ENCODE assay signal across 24 mouse cellular contexts in genomic region chr7:117482701-117483100, GRCm38 (mm10).
DNase-seq lines count a peak whose midpoint lies in the region; ATAC-seq and TF ChIP-seq lines count a peak whose summit lies in the region.
"Had no signal": no experiment of that assay in that cellular context is flagged by ENCODE, and none has a peak within 500 bp of the region (broad histone marks: within the 10 kb centered on the region; RNA-seq: fewer than 3 reads in every experiment).

No protein-coding gene starts in this region.

- peaks cover 26% of the 10 kb centered on the region for H3K4me1 ChIP-seq in bone marrow, adult 2 months (ENCODE audit: control insufficient read depth, insufficient read depth, low read length)
- no peaks in the 10 kb centered on the region for H3K4me1 ChIP-seq in hindbrain, embryonic 11.5 days (replicated peaks; ENCODE audit: control insufficient read depth, insufficient read depth, low read length)
- 0 out of 2 replicates have a peak, but pooled peaks cover 2% of the 10 kb centered on the region for H3K4me1 ChIP-seq in heart, embryonic 10.5 days
- H3K4me1 ChIP-seq: embryonic facial prominence, embryonic 15.5 days; heart, embryonic 15.5 days; intestine, embryonic 15.5 days had no signal

- H3K27me3 ChIP-seq in splenic B cell, adult 2 months (ENCODE audit: control insufficient read depth, insufficient read depth, low read length, poor library complexity, severe bottlenecking), result no peaks in the 10 kb centered on the region
- H3K27me3 ChIP-seq in hindbrain, embryonic 11.5 days (ENCODE audit: control insufficient read depth, insufficient read depth, low read length), result no peaks in the 10 kb centered on the region
- H3K27me3 ChIP-seq in heart, embryonic 10.5 days (ENCODE audit: insufficient read depth, poor library complexity, severe bottlenecking), result no peaks in the 10 kb centered on the region
- H3K27me3 ChIP-seq: embryonic facial prominence, embryonic 15.5 days; forebrain, embryonic 15.5 days; heart, embryonic 15.5 days; intestine, embryonic 15.5 days had no signal

- ATAC-seq in hindbrain, embryonic 11.5 days (ENCODE audit: low FRiP score), result no peak
- ATAC-seq: activated CD4-positive, CD25-positive, alpha-beta regulatory T cell, adult 4 months; CD4-positive, CD25-positive, alpha-beta regulatory T cell, adult 4 months; forebrain, embryonic 15.5 days; intestine, embryonic 15.5 days had no signal

- H3K4me2 ChIP-seq in hindbrain, embryonic 11.5 days (replicated peaks; ENCODE audit: low read depth, low read length), result no peak overlapping the region
- H3K4me2 ChIP-seq: embryonic facial prominence, embryonic 15.5 days; forebrain, embryonic 15.5 days; heart, embryonic 11.5 days; heart, embryonic 15.5 days; hindbrain, embryonic 14.5 days; intestine, embryonic 15.5 days had no signal

- 63% methylated on average over 2 of the region's 2 CpGs for WGBS in bone marrow, adult 2 months
- 68% methylated on average over 2 of the region's 2 CpGs for WGBS in hindbrain, embryonic 11.5 days
- WGBS in heart, embryonic 10.5 days, result 73% methylated on average over 2 of the region's 2 CpGs

- TF ChIP-seq POLR2A in bone marrow, adult 2 months (IDR thresholded peaks at IDR 0.05; ENCODE audit: borderline replicate concordance, control insufficient read depth, low read depth, low read length), result no peak

- peak overlapping the region; percentile 21 for H3K27ac ChIP-seq in bone marrow, adult 2 months (ENCODE audit: control insufficient read depth, insufficient read depth, low read depth, low read length, poor library complexity)
- H3K27ac ChIP-seq in hindbrain, embryonic 11.5 days (ENCODE audit: low read depth, low read length), result no peak overlapping the region
- no peak overlapping the region for H3K27ac ChIP-seq in heart, embryonic 10.5 days
- H3K27ac ChIP-seq: embryonic facial prominence, embryonic 15.5 days; forebrain, embryonic 10.5 days; forebrain, embryonic 15.5 days; heart, embryonic 15.5 days; hindbrain, embryonic 14.5 days; intestine, embryonic 15.5 days had no signal

- TF ChIP-seq CTCF in bone marrow, adult 2 months (IDR thresholded peaks at IDR 0.05; ENCODE audit: control insufficient read depth, insufficient read depth, low read length), result peak; percentile 21; the same call in 1 of the 2 replicates

- no peak overlapping the region for H3K9ac ChIP-seq in hindbrain, embryonic 11.5 days (ENCODE audit: low read depth, low read length)
- H3K9ac ChIP-seq: embryonic facial prominence, embryonic 15.5 days; forebrain, embryonic 15.5 days; heart, embryonic 15.5 days; hindbrain, embryonic 14.5 days; intestine, embryonic 15.5 days had no signal

- H3K36me3 ChIP-seq in splenic B cell, adult 2 months (ENCODE audit: control insufficient read depth, insufficient read depth, low read length, poor library complexity, severe bottlenecking), result no peaks in the 10 kb centered on the region; the same call in 1 of the 2 replicates
- no peaks in the 10 kb centered on the region for H3K36me3 ChIP-seq in hindbrain, embryonic 11.5 days (ENCODE audit: control insufficient read depth, insufficient read depth, low read length)
- H3K36me3 ChIP-seq in heart, embryonic 10.5 days, result no peaks in the 10 kb centered on the region
- H3K36me3 ChIP-seq: embryonic facial prominence, embryonic 15.5 days; forebrain, embryonic 15.5 days; heart, embryonic 15.5 days; intestine, embryonic 15.5 days had no signal

- peak; percentile 18 for DNase-seq in adrenal gland, postnatal 10 days
- DNase-seq in adrenal gland, postnatal 25 days, result no peak
- peak; percentile 30 to 38 for DNase-seq in spleen, postnatal 36 days (ENCODE audit: low spot score in 2 of 2)
- DNase-seq in spleen, postnatal 10 days (ENCODE audit: low spot score in 2 of 2), result no peak
- peak; percentile 76 for DNase-seq in splenic B cell, adult 2 months (ENCODE audit: low read depth, low spot score)
- no peak for DNase-seq in hindbrain, embryonic 11.5 days (ENCODE audit: low spot score)
- no peak for DNase-seq in heart, embryonic 10.5 days (ENCODE audit: low spot score)
- DNase-seq: cerebellum, adult 18-20 months; cerebellum, postnatal 10 days; gastrocnemius, postnatal 10 days; heart, adult 18-20 months; heart, postnatal 14 days; kidney, adult 18-20 months had no signal

- no peaks in the 10 kb centered on the region for H3K9me3 ChIP-seq in hindbrain, embryonic 11.5 days (ENCODE audit: control insufficient read depth, low read length)
- H3K9me3 ChIP-seq in heart, embryonic 10.5 days, result no peaks in the 10 kb centered on the region
- H3K9me3 ChIP-seq: embryonic facial prominence, embryonic 15.5 days; forebrain, embryonic 10.5 days; forebrain, embryonic 15.5 days; heart, embryonic 15.5 days; intestine, embryonic 15.5 days had no signal

- H3K4me3 ChIP-seq in bone marrow, adult 2 months (replicated peaks; ENCODE audit: control insufficient read depth, low read depth, low read length), result no peak overlapping the region
- H3K4me3 ChIP-seq in hindbrain, embryonic 11.5 days (ENCODE audit: low read depth, low read length), result no peak overlapping the region
- H3K4me3 ChIP-seq in heart, embryonic 10.5 days, result no peak overlapping the region
- H3K4me3 ChIP-seq: embryonic facial prominence, embryonic 15.5 days; erythroblast, embryonic 14.5 days; forebrain, embryonic 10.5 days; forebrain, embryonic 15.5 days; heart, embryonic 15.5 days; intestine, embryonic 15.5 days had no signal

Comparison
In these comparisons a context has a peak if more than half of its experiments do, and no peak if none do; other contexts are left out.
1. DNase-seq: peak in adrenal gland, postnatal 10 days (single experiment), spleen, postnatal 36 days (2 of 2) and splenic B cell, adult 2 months (single experiment); none in adrenal gland, postnatal 25 days (single experiment), spleen, postnatal 10 days (0 of 2), hindbrain, embryonic 11.5 days (single experiment) and heart, embryonic 10.5 days (single experiment).